Mouse (Mus musculus): ENCODE measurements at regions not wholly inside any gene's neighbourhood (a gene's known extent, or its start where the extent isn't known, plus 50 kb on each side); places are given as distances from the start of the nearest gene placed in this dataset.

- no peak for DNase-seq (ENCODE audit: low spot score)
- Histone ChIP-seq H3K4me1 (ENCODE audit: insufficient read depth, low read depth, low read length) (no peaks in the 10 kb centered on the region), H3K4me3 (ENCODE audit: low read depth, low read length) (no peak overlapping the region), H3K36me3 (ENCODE audit: insufficient read depth, low read length) (no peaks in the 10 kb centered on the region), H3K9me3 (ENCODE audit: low read length) (no peaks in the 10 kb centered on the region), H3K27me3 (replicated peaks; ENCODE audit: insufficient read depth, low read length) (no peaks in the 10 kb centered on the region), H3K9ac (replicated peaks; ENCODE audit: low read depth) (no peak overlapping the region), H3K4me2 (replicated peaks; ENCODE audit: low read depth, low read length) (no peak overlapping the region), H3K27ac (ENCODE audit: low read length) (no peak overlapping the region)
- 47% methylated on average over 9 of the region's 9 CpGs for WGBS
- ATAC-seq = no peak
- no peak for TF ChIP-seq EP300 (IDR thresholded peaks at IDR 0.05)
Observed at GRCm38 (mm10) chr5:101520935-101521655, 143.7 kb downstream of the Nkx6-1 start.

DNA sequence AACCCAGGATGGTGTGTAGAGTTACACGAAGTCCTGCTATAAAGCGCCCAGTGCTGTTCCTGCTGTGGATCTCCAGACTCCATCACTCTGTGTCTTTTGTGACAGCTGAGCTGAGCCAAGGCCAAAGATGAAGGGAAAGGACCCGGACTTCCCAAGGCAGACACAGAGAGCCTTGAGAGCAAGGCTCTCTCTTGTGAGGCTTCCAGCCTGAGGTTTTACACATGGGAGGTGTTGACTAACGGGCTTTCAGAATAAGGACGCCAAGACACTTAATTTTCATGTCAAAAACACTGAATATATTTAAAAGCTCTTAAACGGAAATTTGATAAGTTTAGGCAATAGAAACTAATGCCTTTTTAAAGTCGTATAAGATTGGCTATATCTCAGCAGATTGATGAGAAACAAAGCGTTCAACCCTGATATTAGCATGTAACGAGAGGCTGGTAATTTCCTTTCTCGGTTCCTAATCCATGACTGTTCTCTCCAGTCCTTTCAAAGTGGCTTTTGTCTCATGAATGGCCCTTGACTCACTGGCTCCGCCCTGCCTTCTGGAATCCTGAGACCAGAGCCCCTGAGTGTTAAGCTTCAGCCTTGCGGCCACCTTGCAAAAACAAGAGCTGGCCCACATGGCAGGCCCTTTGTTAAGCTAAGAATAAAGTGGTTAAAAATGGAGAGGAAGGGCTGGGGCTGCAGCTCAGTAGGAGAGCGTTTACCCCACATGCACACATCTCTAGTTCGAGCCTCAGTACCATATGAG, 145.8 kb downstream of the Nkx6-1 start:
- 38% methylated on average over 14 of the region's 14 CpGs for WGBS
- no peak for ATAC-seq
- no peaks in the 10 kb centered on the region for H3K9me3 ChIP-seq (ENCODE audit: low read length)
- H3K9ac ChIP-seq (replicated peaks; ENCODE audit: low read depth) = no peak overlapping the region
- no peaks in the 10 kb centered on the region for H3K36me3 ChIP-seq (ENCODE audit: insufficient read depth, low read length)
- peak; percentile 19 for DNase-seq (ENCODE audit: low spot score)
- TF ChIP-seq EP300 (IDR thresholded peaks at IDR 0.05) (no peak), CTCF (IDR thresholded peaks at IDR 0.05) (no peak)
- no peaks in the 10 kb centered on the region for H3K27me3 ChIP-seq (replicated peaks; ENCODE audit: insufficient read depth, low read length)
- no peaks in the 10 kb centered on the region for H3K4me1 ChIP-seq (ENCODE audit: insufficient read depth, low read depth, low read length)
- H3K27ac ChIP-seq (ENCODE audit: low read length) = no peak overlapping the region
- H3K4me2 ChIP-seq (replicated peaks; ENCODE audit: low read depth, low read length) = no peak overlapping the region
- H3K4me3 ChIP-seq (ENCODE audit: low read depth, low read length) = no peak overlapping the region

DNA sequence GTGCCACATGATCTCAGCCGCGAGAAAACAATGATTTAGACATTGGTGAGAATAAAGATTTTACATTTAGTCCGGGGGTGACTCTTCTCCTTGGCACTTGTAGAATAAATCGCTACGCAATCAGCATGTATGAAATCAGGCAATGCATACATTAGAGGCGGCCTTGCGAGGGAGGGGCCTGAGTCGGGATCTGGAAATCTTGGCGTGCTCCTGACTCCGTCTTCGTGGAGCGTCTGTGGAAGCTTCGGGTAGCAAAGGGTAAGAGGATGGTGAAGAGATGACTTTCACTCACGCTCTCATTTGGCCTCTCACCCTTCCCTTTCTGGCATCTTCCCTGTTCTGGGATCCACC, 167.1 kb downstream of the Nkx6-1 start:
- no peak for TF ChIP-seq CTCF (IDR thresholded peaks at IDR 0.05)
- no peak for TF ChIP-seq EP300 (IDR thresholded peaks at IDR 0.05)
- no peak overlapping the region for H3K4me3 ChIP-seq (ENCODE audit: low read depth, low read length)
- no peak overlapping the region for H3K4me2 ChIP-seq (replicated peaks; ENCODE audit: low read depth, low read length)
- DNase-seq (ENCODE audit: low spot score) (no peak), ATAC-seq (no peak)
- no peaks in the 10 kb centered on the region for H3K36me3 ChIP-seq (ENCODE audit: insufficient read depth, low read length)
- WGBS = 86% methylated on average over 14 of the region's 14 CpGs
- H3K4me1 ChIP-seq (ENCODE audit: insufficient read depth, low read depth, low read length) = no peaks in the 10 kb centered on the region
- no peak overlapping the region for H3K27ac ChIP-seq (ENCODE audit: low read length)
- H3K9ac ChIP-seq (replicated peaks; ENCODE audit: low read depth) = no peak overlapping the region
- H3K9me3 ChIP-seq (ENCODE audit: low read length) = no peaks in the 10 kb centered on the region
- no peaks in the 10 kb centered on the region for H3K27me3 ChIP-seq (replicated peaks; ENCODE audit: insufficient read depth, low read length)

DNA sequence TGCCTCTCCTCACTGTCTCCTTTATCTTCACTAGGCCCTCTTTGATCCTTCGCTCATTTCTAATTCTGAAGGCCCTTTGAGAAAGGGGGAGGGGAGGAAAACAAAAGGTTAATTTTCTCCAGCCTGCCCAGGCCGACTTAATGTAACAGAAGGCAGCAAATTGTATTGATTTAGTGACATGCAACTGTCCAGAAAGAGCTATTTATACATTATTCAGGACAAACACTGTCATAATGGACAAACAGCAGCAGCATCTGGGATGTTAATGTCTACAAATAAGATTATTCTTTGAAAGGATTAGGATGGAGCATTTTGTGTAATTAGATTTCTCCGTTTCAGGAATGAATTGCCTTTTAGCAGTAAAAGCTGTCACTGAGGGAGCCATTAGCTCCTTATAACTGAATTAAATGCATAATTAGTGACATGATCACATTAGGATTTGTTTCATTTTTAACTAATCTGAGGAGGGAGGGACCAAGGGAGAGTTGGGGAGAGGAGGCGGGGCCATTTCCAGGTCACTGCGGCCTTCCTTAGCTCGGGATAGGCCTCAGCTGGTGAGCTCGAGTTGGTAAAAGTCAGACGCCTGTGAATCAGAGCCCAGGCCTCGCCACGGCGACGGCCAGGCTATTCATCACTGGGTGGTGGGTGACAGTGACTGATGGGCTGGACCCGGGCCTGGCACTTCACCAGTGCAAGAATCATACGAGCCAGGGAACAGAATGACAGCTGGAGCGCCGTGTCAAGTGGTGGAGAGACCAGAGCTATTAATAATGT, 167.7 kb downstream of the Nkx6-1 start:
- Histone ChIP-seq H3K9me3 (ENCODE audit: low read length) (no peaks in the 10 kb centered on the region), H3K4me1 (ENCODE audit: insufficient read depth, low read depth, low read length) (no peaks in the 10 kb centered on the region), H3K27me3 (replicated peaks; ENCODE audit: insufficient read depth, low read length) (no peaks in the 10 kb centered on the region), H3K4me3 (ENCODE audit: low read depth, low read length) (no peak overlapping the region), H3K27ac (ENCODE audit: low read length) (no peak overlapping the region), H3K9ac (replicated peaks; ENCODE audit: low read depth) (no peak overlapping the region), H3K36me3 (ENCODE audit: insufficient read depth, low read length) (no peaks in the 10 kb centered on the region), H3K4me2 (replicated peaks; ENCODE audit: low read depth, low read length) (no peak overlapping the region)
- ATAC-seq (no peak), DNase-seq (ENCODE audit: low spot score) (no peak)
- TF ChIP-seq CTCF (IDR thresholded peaks at IDR 0.05) = no peak
- 49% methylated on average over 16 of the region's 16 CpGs for WGBS

GRCm38 (mm10) chr5:101496161-101496560, 168.6 kb downstream of the Nkx6-1 start:
- no peak overlapping the region for H3K4me2 ChIP-seq (replicated peaks; ENCODE audit: low read depth, low read length)
- no peaks in the 10 kb centered on the region for H3K9me3 ChIP-seq (ENCODE audit: low read length)
- H3K27ac ChIP-seq (ENCODE audit: low read length) = no peak overlapping the region
- no peak overlapping the region for H3K4me3 ChIP-seq (ENCODE audit: low read depth, low read length)
- H3K27me3 ChIP-seq (replicated peaks; ENCODE audit: insufficient read depth, low read length) = no peaks in the 10 kb centered on the region
- DNase-seq (ENCODE audit: low spot score) = no peak
- H3K9ac ChIP-seq (replicated peaks; ENCODE audit: low read depth) = no peak overlapping the region
- no peak for ATAC-seq
- H3K4me1 ChIP-seq (ENCODE audit: insufficient read depth, low read depth, low read length) = no peaks in the 10 kb centered on the region
- no peak for TF ChIP-seq CTCF (IDR thresholded peaks at IDR 0.05)
- TF ChIP-seq EP300 (IDR thresholded peaks at IDR 0.05) = no peak
- 91% methylated on average over 9 of the region's 9 CpGs for WGBS
- H3K36me3 ChIP-seq (ENCODE audit: insufficient read depth, low read length) = no peaks in the 10 kb centered on the region

GRCm38 (mm10) chr5:101445792-101446191, 219.0 kb downstream of the Nkx6-1 start:
- Histone ChIP-seq H3K4me2 (replicated peaks; ENCODE audit: low read depth, low read length) (no peak overlapping the region), H3K9ac (replicated peaks; ENCODE audit: low read depth) (no peak overlapping the region), H3K36me3 (ENCODE audit: insufficient read depth, low read length) (no peaks in the 10 kb centered on the region), H3K27me3 (replicated peaks; ENCODE audit: insufficient read depth, low read length) (no peaks in the 10 kb centered on the region), H3K9me3 (ENCODE audit: low read length) (no peaks in the 10 kb centered on the region), H3K4me1 (ENCODE audit: insufficient read depth, low read depth, low read length) (no peaks in the 10 kb centered on the region), H3K27ac (ENCODE audit: low read length) (no peak overlapping the region), H3K4me3 (ENCODE audit: low read depth, low read length) (no peak overlapping the region)
- DNase-seq (ENCODE audit: low spot score) = no peak
- TF ChIP-seq CTCF (IDR thresholded peaks at IDR 0.05) = no peak
- no peak for TF ChIP-seq EP300 (IDR thresholded peaks at IDR 0.05)
- no peak for ATAC-seq
- WGBS = 31% methylated on average over 10 of the region's 10 CpGs

All from lung, postnatal 0 days (tissue).